Mouse (Mus musculus) layer of hippocampus, adult 2 months (tissue): ENCODE data around the gene Mospd3. TPM values are rescaled to one million over a fixed set of nuclear protein-coding genes. Genes with fewer than 3 reads are reported as not detected.

Experiments
- DNase-seq, 2 experiments: peaks; one replicate each; pipeline ENCODE4 v3.0.0; 2022; ENCODE audit warnings: low spot score in 2 of 2
- H3K27ac ChIP-seq: fragments of 200-600 bp; 2 replicates; pipeline ENCODE4 v1.8.1; 2022
- H3K4me3 ChIP-seq: fragments of 200-600 bp; 2 replicates; pipeline ENCODE4 v1.8.1; 2022; ENCODE audit warnings: mild to moderate bottlenecking
- CTCF ChIP-seq: fragments of 200-600 bp; conservative IDR thresholded peaks from 2 replicates; pipeline ENCODE4 v1.8.1; 2022; ENCODE audit warnings: antibody characterized with exemption, mild to moderate bottlenecking, moderate library complexity
- long read RNA-seq, 2 experiments: library from polyadenylated mRNA; stranded (forward); transcript quantifications; one replicate each; pipeline ENCODE4 v2.0.0; 2021; ENCODE audit warnings: borderline mapping rate in 2 of 2
- total RNA-seq, 2 experiments: library from RNA; stranded (reverse); gene quantifications; 2 replicates each; pipeline ENCODE4 v1.2.3; 2021

Mospd3 gene
- 10 to 100 TPM; 26.2 to 29.3 TPM for total RNA-seq
- long read RNA-seq, experiment 1, transcript Mospd3-202 (5 exons, 1,318 nt) = major isoform, 14 of 18 reads
- long read RNA-seq, experiment 1, partial matches to known transcripts = 1 of 18 reads
- long read RNA-seq, experiment 1, other reads (novel, unspliced or antisense) = 2 of 18 reads
- long read RNA-seq, experiment 2, transcript Mospd3-202 (5 exons, 1,318 nt) = major isoform, 14 of 16 reads
- long read RNA-seq, experiment 2, partial matches to known transcripts = 0 of 16 reads
- long read RNA-seq, experiment 2, other reads (novel, unspliced or antisense) = 1 of 16 reads

GRCm38 (mm10) chr5:137600619-137601364, at the start of gene Mospd3:
Gene Mospd3 (minus strand): TSS chr5:137601058.
- Histone ChIP-seq H3K27ac (peak within 1 kb of the TSS; percentile 95), H3K4me3 (peak within 1 kb of the TSS; percentile 96)
- TF ChIP-seq CTCF = no peak
- peak; percentile 95 for DNase-seq

DNA sequence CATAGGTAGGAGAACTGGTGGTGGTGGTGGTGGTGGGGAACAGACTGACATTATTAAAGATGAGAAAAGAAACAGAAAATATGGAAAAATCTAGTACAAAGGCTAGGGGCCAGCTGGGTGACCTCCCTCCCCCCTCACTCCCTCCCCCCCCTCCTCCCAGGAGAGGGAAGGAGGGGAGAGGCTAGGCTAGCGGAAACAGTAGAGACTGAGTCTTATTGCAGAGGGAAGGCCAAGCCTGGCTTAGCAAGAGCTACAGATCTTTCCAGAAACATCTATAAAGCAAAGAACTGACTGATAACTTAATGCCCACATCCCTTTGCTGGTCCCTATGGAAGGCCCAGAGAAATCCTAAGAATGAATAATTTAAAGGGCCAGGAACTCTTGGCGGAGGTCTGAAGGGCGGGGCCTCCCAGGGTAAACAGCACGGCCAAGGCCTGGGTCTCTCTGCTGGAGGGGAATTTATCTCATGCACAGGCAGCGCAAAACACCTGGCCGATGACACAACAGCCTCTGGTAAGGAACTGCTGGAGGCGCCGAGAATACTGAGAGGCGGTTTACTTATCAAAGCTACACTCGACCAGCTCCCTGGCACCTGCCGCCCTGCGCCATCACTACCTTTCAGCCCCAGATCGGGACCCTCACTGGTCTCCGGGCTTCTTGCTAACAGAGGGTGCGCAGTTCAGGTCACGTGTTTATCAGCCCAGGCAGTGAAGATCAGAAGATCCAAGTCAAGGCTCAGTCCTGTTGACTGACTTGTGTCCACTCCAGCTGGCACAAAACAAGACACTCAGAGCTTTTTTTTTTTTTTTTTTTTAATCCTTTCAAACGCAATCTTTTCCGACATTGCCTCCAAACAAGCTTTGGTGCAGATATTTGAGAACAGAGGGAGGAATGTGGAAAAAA, 49.1 kb upstream of the Mospd3 start:
- no peak for DNase-seq
- no peak overlapping the region for H3K4me3 ChIP-seq
- H3K27ac ChIP-seq = no peak overlapping the region
- TF ChIP-seq CTCF = no peak

DNA sequence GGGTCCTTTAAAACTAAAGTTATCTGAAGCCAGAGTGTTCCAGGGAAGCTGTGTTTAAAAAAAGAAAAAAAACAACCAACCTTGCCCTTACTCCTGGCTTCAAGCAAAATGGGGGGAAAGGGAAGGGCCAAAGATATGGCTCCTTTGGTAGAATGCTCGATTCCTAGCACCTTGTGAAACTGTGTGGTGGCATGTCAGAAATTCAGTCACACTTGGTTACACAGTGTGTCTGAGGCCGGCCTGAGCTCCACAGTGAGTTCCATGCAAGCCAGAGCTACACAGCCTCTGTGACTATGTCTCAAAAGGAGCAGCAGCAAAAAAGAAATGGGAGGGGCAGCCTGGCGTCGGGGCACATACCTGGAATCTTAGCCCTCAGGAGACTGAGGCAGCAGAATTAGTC, 48.4 kb upstream of the Mospd3 start:
- no peak for DNase-seq
- TF ChIP-seq CTCF = no peak
- no peak overlapping the region for H3K4me3 ChIP-seq
- no peak overlapping the region for H3K27ac ChIP-seq

DNA sequence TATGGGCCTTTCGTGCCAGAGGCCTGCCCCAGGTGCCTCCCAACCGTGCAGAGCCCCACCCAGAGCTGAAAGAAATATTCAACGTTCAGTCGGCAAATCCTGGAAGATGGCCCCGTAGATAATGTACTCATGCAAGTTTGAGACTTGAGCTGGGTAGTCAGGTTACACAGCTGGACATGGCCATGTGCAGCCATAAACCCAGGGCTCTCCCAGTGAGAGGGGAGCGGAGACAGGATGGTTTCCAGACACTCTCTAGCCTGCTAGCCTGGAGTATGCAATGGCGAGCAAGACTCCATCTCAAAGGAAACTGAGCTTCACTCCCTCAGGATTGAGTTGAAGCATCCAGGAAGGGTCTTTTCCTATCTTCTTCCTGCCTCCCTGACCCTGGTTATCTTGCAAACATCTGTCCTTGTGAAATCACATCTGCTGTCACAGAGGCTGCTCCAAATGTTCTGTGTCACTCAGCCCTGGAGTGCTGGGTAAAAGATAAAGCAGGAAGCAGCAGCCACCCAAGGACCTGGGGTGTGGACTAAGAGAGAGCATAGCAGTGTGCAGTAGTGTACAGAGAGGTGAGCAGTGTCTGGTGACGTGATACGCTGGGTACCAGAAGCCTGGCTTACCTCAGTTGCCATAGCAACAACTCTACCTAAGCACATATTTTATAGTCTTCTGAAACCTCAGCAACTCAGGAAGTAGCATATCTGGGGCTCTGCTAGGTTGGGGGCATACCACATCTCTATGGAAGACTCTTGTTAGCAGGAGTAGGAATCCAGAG, 47.2 kb upstream of the Mospd3 start:
- H3K4me3 ChIP-seq = no peak overlapping the region
- H3K27ac ChIP-seq = no peak overlapping the region
- no peak for TF ChIP-seq CTCF
- no peak for DNase-seq

DNA sequence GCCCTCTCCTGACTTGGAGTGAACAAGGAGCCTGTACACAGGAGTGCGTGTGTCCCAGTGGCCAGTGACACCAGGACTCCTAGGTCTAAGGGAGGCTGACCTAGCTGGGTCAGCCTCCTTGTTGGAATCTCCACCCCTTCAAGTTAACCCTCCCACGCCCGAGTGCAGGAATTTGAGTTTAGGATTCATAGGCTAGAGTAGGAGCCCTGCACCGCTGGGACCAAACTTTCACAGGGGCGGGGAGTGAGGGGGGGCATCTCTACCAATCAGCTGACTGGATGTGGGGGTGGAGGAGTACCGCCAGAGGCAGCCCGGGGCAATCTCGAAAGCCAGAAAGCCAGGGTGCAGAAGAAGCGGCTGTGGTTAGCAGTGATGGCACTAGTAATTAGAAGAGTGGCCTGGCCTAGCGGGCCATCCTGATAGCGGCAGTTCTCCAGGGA, 44.8 kb upstream of the Mospd3 start, which contains the start of gene Irs3:
Irs3 (minus strand) TSS at position 63 of the 440 bp plus-strand sequence.
- no peak for TF ChIP-seq CTCF
- H3K4me3 ChIP-seq = peak within 1 kb of the TSS; percentile 16; the same call in 1 of the 2 replicates
- H3K27ac ChIP-seq = no peak within 1 kb of the TSS
- DNase-seq = no peak

DNA sequence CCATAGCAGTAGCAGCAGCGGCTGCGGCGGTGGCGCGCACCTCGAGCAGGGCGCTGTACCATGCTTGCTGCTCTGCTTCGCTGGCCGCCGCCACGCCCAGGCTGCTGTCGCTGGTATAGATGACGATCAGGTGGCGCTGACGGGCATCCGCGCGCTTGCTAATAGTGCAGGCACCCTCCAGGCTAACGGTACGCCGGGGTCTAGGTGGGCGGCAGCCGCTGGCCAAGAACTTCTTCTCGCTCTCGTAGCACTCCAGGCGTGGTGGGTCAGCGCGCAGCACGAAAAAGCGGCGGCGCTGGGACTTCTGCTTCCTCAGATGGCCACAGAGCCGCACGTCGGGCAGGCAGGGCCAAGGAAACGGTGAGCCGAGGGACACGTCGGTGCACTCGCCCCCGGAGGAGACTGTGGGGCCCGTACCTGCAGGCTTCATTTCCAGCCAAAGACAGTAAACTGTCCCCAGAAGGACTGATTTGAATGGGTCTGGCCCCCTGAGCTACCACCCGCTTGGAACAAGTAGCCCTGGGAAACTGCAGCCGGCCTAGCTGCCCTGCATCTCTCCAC, 44.3 kb upstream of the Mospd3 start:
- no peak for TF ChIP-seq CTCF
- H3K4me3 ChIP-seq = peak overlapping the region; percentile 16; the same call in 1 of the 2 replicates
- no peak for DNase-seq
- H3K27ac ChIP-seq = no peak overlapping the region

DNA sequence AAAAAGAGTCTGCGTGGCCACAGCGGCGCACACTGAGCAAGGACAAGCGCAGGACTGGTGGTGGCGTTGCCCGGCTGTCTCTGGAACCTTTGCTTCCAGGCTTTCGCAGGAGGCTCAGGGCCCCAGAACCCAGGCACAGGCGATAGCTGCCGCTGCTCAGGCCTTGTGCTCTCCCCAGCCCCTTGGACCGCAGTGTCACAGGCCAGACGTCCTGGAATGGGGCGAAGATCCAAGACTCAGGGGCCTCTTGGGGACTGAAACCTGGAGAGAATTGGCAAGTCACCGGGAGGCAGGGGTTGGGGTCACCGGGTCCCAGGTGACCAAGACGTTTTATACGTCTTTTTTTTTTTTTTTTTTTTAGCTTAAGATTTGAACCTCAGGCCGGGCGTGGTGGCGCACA, 43.6 kb upstream of the Mospd3 start:
- Histone ChIP-seq H3K27ac (no peak overlapping the region), H3K4me3 (no peak overlapping the region)
- no peak for DNase-seq
- no peak for TF ChIP-seq CTCF

GRCm38 (mm10) chr5:137642886-137643285, 42.0 kb upstream of the Mospd3 start:
- Histone ChIP-seq H3K4me3 (no peak overlapping the region), H3K27ac (no peak overlapping the region)
- no peak for DNase-seq
- no peak for TF ChIP-seq CTCF

DNA sequence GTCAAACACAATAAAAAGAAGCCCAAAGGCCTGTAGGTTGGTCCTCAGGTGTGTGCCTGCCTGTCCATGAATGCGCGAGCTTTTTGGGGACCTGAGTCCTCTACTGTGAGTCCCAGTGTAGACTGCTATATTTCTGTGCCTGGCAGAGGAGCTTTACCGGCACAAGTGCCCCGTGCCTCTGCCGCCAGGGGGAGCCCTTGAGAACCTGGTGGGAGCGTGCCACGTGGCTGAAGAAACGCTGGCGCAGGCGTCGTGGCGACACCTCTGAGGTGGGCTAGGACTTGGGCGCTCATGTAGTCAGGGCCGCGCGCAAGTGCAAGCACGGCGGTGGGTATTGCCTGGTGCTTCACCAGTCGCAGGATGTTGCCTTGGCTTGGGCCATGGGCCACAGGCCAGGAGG, 40.2 kb upstream of the Mospd3 start, which contains the start of gene Sap25:
Sap25 (plus strand) TSS at position 281 of the 400 bp plus-strand sequence.
- H3K4me3 ChIP-seq = no peak within 1 kb of the TSS
- no peak within 1 kb of the TSS for H3K27ac ChIP-seq
- peak; percentile 70 for TF ChIP-seq CTCF
- DNase-seq = peak in 1 of 2 experiments; percentile 51

- no peak for TF ChIP-seq CTCF
- no peak for DNase-seq
- Histone ChIP-seq H3K27ac (no peak overlapping the region), H3K4me3 (no peak overlapping the region)
Observed at GRCm38 (mm10) chr5:137639472-137639871, 38.6 kb upstream of the Mospd3 start.

DNA sequence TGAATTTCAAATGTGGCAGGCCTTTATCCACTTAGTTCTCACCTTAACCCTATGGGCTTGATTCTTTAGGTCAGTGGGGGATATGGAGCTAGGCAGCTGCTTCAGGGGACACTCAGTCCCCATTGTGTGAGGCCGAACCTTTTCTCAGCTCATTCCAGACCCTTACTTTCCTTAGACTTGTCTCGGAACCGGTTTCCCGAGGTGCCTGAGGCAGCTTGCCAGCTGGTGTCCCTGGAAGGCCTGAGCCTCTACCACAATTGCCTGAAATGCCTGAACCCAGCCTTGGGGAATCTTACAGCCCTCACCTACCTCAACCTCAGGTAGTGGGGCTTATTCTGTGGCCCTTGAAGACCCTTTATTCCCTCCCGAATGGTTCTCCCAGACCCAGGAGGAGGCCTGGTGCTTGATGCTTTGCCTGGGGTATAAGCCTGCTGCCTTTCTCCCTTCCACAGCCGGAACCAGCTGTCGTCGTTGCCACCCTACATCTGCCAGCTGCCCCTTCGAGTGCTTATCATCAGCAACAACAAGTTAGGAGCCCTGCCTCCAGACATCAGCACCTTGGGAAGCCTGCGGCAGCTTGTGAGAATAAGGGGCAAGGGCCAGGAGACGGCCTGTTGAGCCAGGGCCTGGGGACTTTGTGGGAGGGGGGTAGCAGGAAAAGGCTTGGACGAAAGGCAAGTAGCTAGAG, 32.7 kb upstream of the Mospd3 start:
- no peak for TF ChIP-seq CTCF
- no peak for DNase-seq
- Histone ChIP-seq H3K4me3 (no peak overlapping the region), H3K27ac (no peak overlapping the region; the same call in 1 of the 2 replicates)
